Mouse (Mus musculus) midbrain, embryonic 11.5 days (tissue): ENCODE measurements around the gene Zfr2. TPM values are rescaled to one million over a fixed set of nuclear protein-coding genes. Genes with fewer than 3 reads are reported as not detected.
A peak's percentile ranks its signal among the peaks of the same experiment; 100 is the strongest.

Experiments used
- ATAC-seq: fragments of 200-750 bp; cut with Nextera tagmentation; 2 replicates; pipeline ENCODE4 v1.8.0; 2017; ENCODE audit warnings: moderate TSS enrichment, moderate library complexity; ENCODE audit not compliant: low FRiP score
- DNase-seq: peaks from one replicate; pipeline ENCODE4 v3.0.0; 2015; ENCODE audit warnings: low spot score; ENCODE audit errors: missing footprints
- H3K27ac ChIP-seq: fragments of 300-500 bp; sonication (generic); 2 replicates; pipeline ENCODE4 v1.5.1; 2014; ENCODE audit warnings: low read depth, low read length
- H3K27me3 ChIP-seq: fragments of 300-500 bp; sonication (generic); 2 replicates; pipeline ENCODE4 v1.6.1; 2014; ENCODE audit warnings: mild to moderate bottlenecking, low read length, moderate library complexity, mixed read lengths; ENCODE audit not compliant: control insufficient read depth, insufficient read depth
- H3K36me3 ChIP-seq: fragments of 300-500 bp; sonication (generic); 2 replicates; pipeline ENCODE4 v1.6.1; 2014; ENCODE audit warnings: mild to moderate bottlenecking, low read length, moderate library complexity, mixed read lengths; ENCODE audit not compliant: control insufficient read depth, insufficient read depth
- H3K4me1 ChIP-seq: fragments of 300-500 bp; sonication (generic); 2 replicates; pipeline ENCODE4 v1.6.1; 2014; ENCODE audit warnings: low read length; ENCODE audit not compliant: control insufficient read depth, insufficient read depth
- H3K4me2 ChIP-seq: fragments of 300-500 bp; sonication (generic); 2 replicates; pipeline ENCODE4 v1.6.1; 2014; ENCODE audit warnings: mild to moderate bottlenecking, moderate library complexity
- H3K4me3 ChIP-seq: fragments of 300-500 bp; sonication (generic); 2 replicates; pipeline ENCODE4 v1.5.1; 2014; ENCODE audit warnings: low read depth, low read length
- H3K9ac ChIP-seq: fragments of 300-500 bp; sonication (generic); 2 replicates; pipeline ENCODE4 v1.6.1; 2014; ENCODE audit warnings: low read length
- H3K9me3 ChIP-seq: fragments of 300-500 bp; sonication (generic); 2 replicates; pipeline ENCODE4 v1.6.1; 2016; ENCODE audit warnings: low read length; ENCODE audit not compliant: control insufficient read depth
- WGBS: fragments of 180-500 bp; shearing (Covaris S2); extraction: QIAGEN DNeasy Blood & Tissue Kit; methylation state at CpG from one replicate; pipeline ENCODE4 v1.1.7; 2014; 5-methylcytosine and 5-hydroxymethylcytosine counted together
- polyA plus RNA-seq: library from polyadenylated mRNA; unstranded; fragments of >200 nt; fragmentation: Nextera tagmentation; extraction: Ambion mirVana; gene quantifications from 2 replicates; pipeline ENCODE4 v1.2.1, GENCODE M21; 2014

Zfr2 gene
- polyA plus RNA-seq, 1 experiment from 2014 or later = 3.8 TPM

DNA sequence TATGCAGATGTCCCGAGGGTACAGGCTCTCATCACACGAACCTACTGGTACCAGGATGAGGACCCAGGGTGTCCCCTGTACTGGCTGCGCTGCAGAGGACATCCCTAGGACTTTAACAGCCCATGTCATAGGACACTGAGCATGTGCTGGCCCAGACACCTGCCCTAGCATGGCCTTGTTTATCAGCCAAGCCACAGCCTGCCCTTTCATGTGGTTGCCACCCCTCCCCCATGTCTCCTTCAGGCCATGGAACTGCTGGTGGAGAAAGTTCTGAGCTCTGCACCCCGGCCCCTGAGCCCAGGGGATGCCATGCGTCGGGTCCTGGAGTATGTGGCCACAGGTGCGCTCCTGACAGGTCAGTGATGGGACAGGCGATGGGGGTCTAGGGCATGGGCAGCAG, 16.5 kb downstream of the Zfr2 start:
- H3K4me1 ChIP-seq = peaks cover 4% of the 10 kb centered on the region; the same call in 1 of the 2 replicates
- 89% methylated on average over 8 of the region's 8 CpGs for WGBS

DNA sequence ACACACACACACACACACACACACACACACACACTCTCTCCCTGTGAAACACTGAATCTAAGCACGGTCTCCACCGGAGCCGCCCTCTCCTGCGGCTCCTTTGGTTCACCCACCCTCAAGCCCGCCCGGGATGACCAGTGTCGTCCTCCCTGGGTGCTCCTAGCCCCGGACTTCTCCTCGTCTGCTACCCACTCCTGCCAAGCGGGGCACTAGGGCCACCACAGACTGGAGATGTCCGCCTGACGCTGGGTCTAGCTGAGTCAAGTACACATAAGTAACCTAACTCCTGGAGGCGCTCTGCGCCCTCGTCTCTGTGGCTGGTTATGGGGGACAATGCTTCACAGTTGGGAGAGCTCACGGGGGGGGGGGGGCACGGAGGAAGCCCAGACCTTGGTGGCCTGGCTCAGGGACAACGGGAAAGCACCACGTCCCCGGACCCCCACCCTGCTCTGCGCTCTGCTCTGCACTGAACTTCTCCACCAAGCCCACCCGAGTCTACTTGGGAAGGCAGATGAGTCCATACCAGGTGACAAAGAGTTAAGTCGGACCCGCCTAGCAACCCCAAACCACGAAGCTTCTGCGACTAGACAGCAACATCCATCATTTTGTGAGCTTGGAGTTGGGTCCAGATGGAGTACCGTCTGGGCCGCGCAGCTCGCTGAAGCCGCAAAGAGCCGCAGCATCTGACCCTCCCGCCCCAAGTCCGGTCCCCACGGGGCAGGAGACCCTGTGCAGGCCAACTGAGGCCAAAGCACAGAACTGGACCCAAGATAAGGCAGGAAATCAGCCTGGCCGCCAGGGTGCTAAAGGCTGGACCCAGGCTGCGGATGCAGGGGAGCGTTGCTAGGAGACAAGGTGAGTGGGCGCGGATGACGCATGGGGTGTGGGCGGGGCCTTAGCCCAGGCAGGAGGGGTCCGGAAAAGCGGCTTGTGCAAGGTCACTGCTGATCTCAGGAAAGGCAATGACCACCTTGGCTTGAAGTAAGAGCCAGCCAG, 19.8 kb downstream of the Zfr2 start, which contains the start of gene Matk:
Gene Matk (plus strand): TSS at position 512 of the 996 bp plus-strand sequence.
- H3K4me3 ChIP-seq = no peak within 1 kb of the TSS
- 9% methylated on average over 43 of the region's 44 CpGs for WGBS
- H3K36me3 ChIP-seq = no peaks in the 10 kb centered on the region
- DNase-seq (no peak), ATAC-seq (peak; percentile 71)
- H3K27ac ChIP-seq = no peak within 1 kb of the TSS
- no peaks in the 10 kb centered on the region for H3K9me3 ChIP-seq
- H3K27me3 ChIP-seq = peaks cover 44% of the 10 kb centered on the region
- peak within 1 kb of the TSS; percentile 29; the same call in 1 of the 2 replicates for H3K4me2 ChIP-seq
- H3K4me1 ChIP-seq = peaks cover 9% of the 10 kb centered on the region
- no peak within 1 kb of the TSS for H3K9ac ChIP-seq

More for the DNA sequence above, 16.5 kb downstream of the Zfr2 start:
- ATAC-seq (no peak), DNase-seq (no peak)
- Histone ChIP-seq H3K4me2 (no peak overlapping the region), H3K27me3 (peaks cover 27% of the 10 kb centered on the region), H3K9ac (no peak overlapping the region), H3K9me3 (no peaks in the 10 kb centered on the region), H3K4me3 (no peak overlapping the region), H3K36me3 (no peaks in the 10 kb centered on the region), H3K27ac (no peak overlapping the region)

GRCm38 (mm10) chr10:81254886-81255285, 21.9 kb downstream of the Zfr2 start:
- WGBS = 67% methylated on average over 1 of the region's 1 CpGs
- no peak overlapping the region for H3K9ac ChIP-seq
- H3K27ac ChIP-seq = no peak overlapping the region
- ATAC-seq (no peak), DNase-seq (no peak)
- no peak overlapping the region for H3K4me2 ChIP-seq
- no peaks in the 10 kb centered on the region for H3K36me3 ChIP-seq
- no peak overlapping the region for H3K4me3 ChIP-seq
- peaks cover 61% of the 10 kb centered on the region for H3K27me3 ChIP-seq
- H3K9me3 ChIP-seq = no peaks in the 10 kb centered on the region
- H3K4me1 ChIP-seq = peaks cover 15% of the 10 kb centered on the region

DNA sequence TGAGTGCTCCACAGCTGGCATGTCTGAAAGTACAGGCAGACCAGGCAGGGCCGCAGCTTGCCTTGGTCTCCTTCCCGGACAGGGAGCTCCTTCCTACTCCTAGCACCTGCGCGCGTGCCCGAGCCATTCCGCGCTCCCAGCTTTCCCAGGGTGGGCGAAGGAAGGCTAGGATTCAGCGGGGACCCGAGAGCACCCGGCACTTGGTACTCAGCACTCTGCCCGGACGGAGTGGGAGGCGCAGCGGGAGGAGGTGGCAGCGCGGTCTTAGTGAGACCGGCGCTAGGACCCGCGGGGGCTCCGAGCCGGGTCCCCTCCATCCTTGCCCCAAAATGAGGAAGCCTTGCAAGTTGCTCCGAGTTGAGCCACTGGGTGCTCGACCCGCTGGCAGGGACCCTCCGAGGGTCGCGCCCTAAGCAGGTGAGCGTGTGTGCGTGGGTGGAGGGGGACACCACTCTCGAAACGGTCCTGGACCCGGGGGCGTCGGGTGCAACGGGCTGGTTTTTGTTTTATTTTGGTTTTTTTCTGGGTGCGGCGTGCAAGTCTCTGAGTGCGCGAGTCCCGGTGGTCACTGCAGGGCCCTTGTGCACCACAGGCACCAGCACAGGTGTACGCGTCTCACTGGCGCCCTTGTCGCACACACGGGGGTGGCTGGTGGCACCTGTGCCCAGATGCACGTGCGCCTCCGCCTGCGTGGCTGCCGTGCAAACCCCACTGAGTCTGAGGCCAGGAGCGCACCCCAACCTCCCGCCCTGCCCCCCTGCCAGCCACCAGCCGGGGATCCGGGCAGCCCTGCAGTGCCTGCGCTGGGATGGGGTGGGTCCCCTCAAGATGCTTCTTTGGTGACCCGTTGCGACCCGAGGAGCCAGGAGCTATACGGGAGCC, 24.4 kb downstream of the Zfr2 start:
- Histone ChIP-seq H3K36me3 (no peaks in the 10 kb centered on the region), H3K4me2 (peak overlapping the region; percentile 77), H3K27ac (no peak overlapping the region), H3K4me3 (peak overlapping the region; percentile 37), H3K4me1 (peaks cover 15% of the 10 kb centered on the region), H3K27me3 (peaks cover 46% of the 10 kb centered on the region), H3K9me3 (no peaks in the 10 kb centered on the region), H3K9ac (peak overlapping the region; percentile 52)
- 2% methylated on average over 61 of the region's 62 CpGs for WGBS
- DNase-seq (peak; percentile 94), ATAC-seq (0 out of 2 replicates have a peak, but pooled peaks have one; percentile 5)

- H3K4me1 ChIP-seq = peaks cover 12% of the 10 kb centered on the region; the same call in 1 of the 2 replicates
- 44% methylated on average over 21 of the region's 21 CpGs for WGBS
- H3K36me3 ChIP-seq = peaks cover 3% of the 10 kb centered on the region
- peak; percentile 12; the same call in 1 of the 2 replicates for ATAC-seq
- H3K9me3 ChIP-seq = no peaks in the 10 kb centered on the region
- 0 out of 2 replicates have a peak overlapping the region, but pooled peaks have one; percentile 12 for H3K9ac ChIP-seq
- no peak for DNase-seq
- H3K27me3 ChIP-seq = peaks cover 34% of the 10 kb centered on the region
- no peak overlapping the region; the same call in 1 of the 2 replicates for H3K4me2 ChIP-seq
- H3K27ac ChIP-seq = no peak overlapping the region
- H3K4me3 ChIP-seq = no peak overlapping the region
These were observed 26.4 kb downstream of the Zfr2 start for GRCm38 (mm10) chr10:81259225-81259884.

DNA sequence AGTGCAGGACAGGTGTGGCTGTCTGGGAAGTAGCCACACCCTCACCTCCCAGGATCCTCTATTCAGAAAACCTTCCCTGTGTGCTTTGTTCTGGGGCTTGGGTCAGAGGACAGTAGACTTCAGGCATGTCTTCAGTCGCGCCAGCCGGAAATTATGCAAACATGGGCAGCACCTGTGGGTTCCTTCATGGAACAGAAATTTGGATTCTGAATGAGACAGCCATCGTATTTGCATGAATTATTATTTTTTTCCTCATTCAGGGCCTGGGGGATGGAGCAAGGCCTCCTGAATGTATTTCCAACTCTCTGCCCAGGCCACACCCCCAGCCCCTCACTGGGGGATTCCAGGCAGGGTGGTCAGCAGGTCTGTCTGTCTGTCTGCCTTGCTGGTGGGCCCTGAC, 28.1 kb downstream of the Zfr2 start:
- H3K9ac ChIP-seq = no peak overlapping the region
- ATAC-seq = no peak
- H3K9me3 ChIP-seq = no peaks in the 10 kb centered on the region
- no peak overlapping the region for H3K4me2 ChIP-seq
- peaks cover 9% of the 10 kb centered on the region for H3K36me3 ChIP-seq
- H3K27me3 ChIP-seq = peaks cover 30% of the 10 kb centered on the region
- H3K27ac ChIP-seq = no peak overlapping the region
- no peak for DNase-seq
- H3K4me3 ChIP-seq = no peak overlapping the region
- 98% methylated on average over 4 of the region's 4 CpGs for WGBS
- peaks cover 20% of the 10 kb centered on the region for H3K4me1 ChIP-seq

GRCm38 (mm10) chr10:81265540-81265939, 32.6 kb downstream of the Zfr2 start:
- H3K4me3 ChIP-seq = no peak overlapping the region
- H3K27ac ChIP-seq = no peak overlapping the region
- H3K27me3 ChIP-seq = no peaks in the 10 kb centered on the region
- peaks cover 9% of the 10 kb centered on the region for H3K36me3 ChIP-seq
- H3K9me3 ChIP-seq = no peaks in the 10 kb centered on the region
- peak overlapping the region; percentile 88 for H3K9ac ChIP-seq
- ATAC-seq (no peak), DNase-seq (no peak)
- H3K4me1 ChIP-seq = peaks cover 17% of the 10 kb centered on the region
- peak overlapping the region; percentile 73 for H3K4me2 ChIP-seq
- 96% methylated on average over 8 of the region's 8 CpGs for WGBS
